Mouse (Mus musculus) MN1 (cell line): Measurements from ENCODE around the gene Ercc2.

Experiments
- DNase-seq: peaks from one replicate; pipeline ENCODE4 v3.0.0-alpha.2; 2016; ENCODE audit warnings: low spot score

Gene Ercc2

GRCm38 (mm10) chr7:19381377-19382165, at the start of gene Ercc2:
Gene Ercc2 (plus strand): TSS chr7:19382010.
- DNase-seq, result peak; percentile 92

- peak; percentile 71 for DNase-seq
Observed at GRCm38 (mm10) chr7:19332709-19333352, 49.0 kb upstream of the Ercc2 start.

GRCm38 (mm10) chr7:19335583-19335982, 46.2 kb upstream of the Ercc2 start:
- DNase-seq, result no peak

- no peak for DNase-seq
Observed at GRCm38 (mm10) chr7:19337122-19337521, 44.7 kb upstream of the Ercc2 start.

GRCm38 (mm10) chr7:19338060-19338459, 43.8 kb upstream of the Ercc2 start:
- no peak for DNase-seq

- no peak for DNase-seq
Observed at GRCm38 (mm10) chr7:19338596-19338995, 43.2 kb upstream of the Ercc2 start.

GRCm38 (mm10) chr7:19341250-19341649, 40.6 kb upstream of the Ercc2 start:
- DNase-seq, result no peak

GRCm38 (mm10) chr7:19341761-19342409, 39.9 kb upstream of the Ercc2 start:
- peak; percentile 49 for DNase-seq

- peak; percentile 88 for DNase-seq
Observed at GRCm38 (mm10) chr7:19342481-19343027, 39.3 kb upstream of the Ercc2 start.

GRCm38 (mm10) chr7:19343210-19343808, 38.5 kb upstream of the Ercc2 start:
- peak; percentile 85 for DNase-seq

GRCm38 (mm10) chr7:19344237-19344847, 37.5 kb upstream of the Ercc2 start, which contains the start of gene Ercc1:
Gene Ercc1 (plus strand): TSS chr7:19344778.
- no peak for DNase-seq

GRCm38 (mm10) chr7:19344938-19345471, 36.8 kb upstream of the Ercc2 start:
- peak; percentile 97 for DNase-seq

GRCm38 (mm10) chr7:19349188-19349915, 32.5 kb upstream of the Ercc2 start:
- DNase-seq, result no peak

- DNase-seq, result no peak
Observed at GRCm38 (mm10) chr7:19350221-19350620, 31.6 kb upstream of the Ercc2 start.

- DNase-seq, result no peak
Observed at GRCm38 (mm10) chr7:19354991-19355390, 26.8 kb upstream of the Ercc2 start.

GRCm38 (mm10) chr7:19356311-19356710, 25.5 kb upstream of the Ercc2 start:
- DNase-seq, result no peak

- no peak for DNase-seq
Observed at GRCm38 (mm10) chr7:19357381-19358375, 24.1 kb upstream of the Ercc2 start.

GRCm38 (mm10) chr7:19358634-19359033, 23.2 kb upstream of the Ercc2 start:
- no peak for DNase-seq

- DNase-seq, result peak; percentile 83
Observed at GRCm38 (mm10) chr7:19359299-19359891, 22.4 kb upstream of the Ercc2 start, which contains the start of the genes Cd3eap and Ppp1r13l. Gene Cd3eap (minus strand): TSS chr7:19359483. Gene Ppp1r13l (plus strand): TSS chr7:19359749.
